Comparison of ENCODE assay signal across 1 mouse cellular context in genomic region chr11:103309956-103310574, GRCm38 (mm10).
TF ChIP-seq lines count a peak whose summit lies in the region.

No protein-coding gene starts in this region.

TF ChIP-seq in CH12.LX, 34 proteins besides CTCF, POLR2A, EP300 and RAD21 (continued from another document):
- TF ChIP-seq E2F4 (IDR thresholded peaks at IDR 0.05; ENCODE audit: insufficient replicate concordance, low read depth, low read length) (peak; percentile 70; the same call in 1 of the 2 replicates), MXI1 (IDR thresholded peaks at IDR 0.05; ENCODE audit: low read depth, low read length) (peak; percentile 58; the same call in 1 of the 2 replicates), HCFC1 (IDR thresholded peaks at IDR 0.05; ENCODE audit: low read depth, low read length) (peak; percentile 52), ZC3H11A (IDR thresholded peaks at IDR 0.05; ENCODE audit: low read depth, low read length) (no peak), SMC3 (IDR thresholded peaks at IDR 0.05; ENCODE audit: low read depth, low read length) (no peak), IRF4 (IDR thresholded peaks at IDR 0.05; ENCODE audit: low read depth, low read length) (peak; percentile 75; the same call in 1 of the 2 replicates), RCOR1 (conservative IDR thresholded peaks at IDR 0.05; ENCODE audit: low read depth, low read length) (no peak), CHD1 (IDR thresholded peaks at IDR 0.05; ENCODE audit: low read depth, low read length) (0 out of 2 replicates have a peak, but pooled peaks have one; percentile 60)
